ENCODE assay signal across 10 mouse cellular contexts in genomic region chr4:141260007-141260723, GRCm38 (mm10). TPM values are rescaled to one million over a fixed set of nuclear protein-coding genes. Genes with fewer than 3 reads are reported as not detected.
DNase-seq lines count a peak whose midpoint lies in the region; ATAC-seq lines count a peak whose summit lies in the region.
"Had no signal": no experiment of that assay in that cellular context is flagged by ENCODE, and none has a peak within 500 bp of the region (broad histone marks: within the 10 kb centered on the region; RNA-seq: fewer than 3 reads in every experiment).

No protein-coding gene starts in this region.

- no peak overlapping the region for H3K27ac ChIP-seq in limb, embryonic 12.5 days
- H3K27ac ChIP-seq in limb, embryonic 10.5 days = no peak overlapping the region
- no peak overlapping the region for H3K27ac ChIP-seq in heart, embryonic 16.5 days (ENCODE audit: low read length)
- H3K27ac ChIP-seq: neural tube, embryonic 13.5 days had no signal

- H3K4me2 ChIP-seq in limb, embryonic 12.5 days = no peak overlapping the region
- peak overlapping the region; percentile 52 for H3K4me2 ChIP-seq in heart, embryonic 16.5 days (ENCODE audit: low read depth, low read length)
- H3K4me2 ChIP-seq: neural tube, embryonic 13.5 days had no signal

- no peaks in the 10 kb centered on the region; the same call in 1 of the 2 replicates for H3K27me3 ChIP-seq in limb, embryonic 12.5 days
- 0 out of 2 replicates have a peak, but pooled peaks cover 4% of the 10 kb centered on the region for H3K27me3 ChIP-seq in limb, embryonic 10.5 days (ENCODE audit: low read depth, poor library complexity, severe bottlenecking)
- no peaks in the 10 kb centered on the region; the same call in 1 of the 2 replicates for H3K27me3 ChIP-seq in heart, embryonic 16.5 days (ENCODE audit: control insufficient read depth, insufficient read depth, low read length)
- H3K27me3 ChIP-seq: neural tube, embryonic 13.5 days had no signal

- H3K9me3 ChIP-seq in limb, embryonic 12.5 days = peaks cover 11% of the 10 kb centered on the region; the same call in 1 of the 2 replicates
- no peaks in the 10 kb centered on the region for H3K9me3 ChIP-seq in limb, embryonic 10.5 days (replicated peaks)
- 0 out of 2 replicates have a peak, but pooled peaks cover 6% of the 10 kb centered on the region for H3K9me3 ChIP-seq in heart, embryonic 16.5 days (replicated peaks; ENCODE audit: control insufficient read depth, low read length)
- H3K9me3 ChIP-seq: neural tube, embryonic 13.5 days had no signal

- H3K36me3 ChIP-seq in limb, embryonic 12.5 days = no peaks in the 10 kb centered on the region
- no peaks in the 10 kb centered on the region for H3K36me3 ChIP-seq in limb, embryonic 10.5 days
- H3K36me3 ChIP-seq in heart, embryonic 16.5 days (ENCODE audit: control insufficient read depth, insufficient read depth) = no peaks in the 10 kb centered on the region
- H3K36me3 ChIP-seq: neural tube, embryonic 13.5 days had no signal

- no peak overlapping the region for H3K9ac ChIP-seq in limb, embryonic 12.5 days (replicated peaks)
- H3K9ac ChIP-seq in heart, embryonic 16.5 days (ENCODE audit: low read length) = no peak overlapping the region
- H3K9ac ChIP-seq: neural tube, embryonic 13.5 days had no signal

- no peaks in the 10 kb centered on the region for H3K4me1 ChIP-seq in limb, embryonic 12.5 days (replicated peaks)
- peaks cover 26% of the 10 kb centered on the region for H3K4me1 ChIP-seq in limb, embryonic 10.5 days
- H3K4me1 ChIP-seq in heart, embryonic 16.5 days (ENCODE audit: control insufficient read depth, insufficient read depth, low read length) = no peaks in the 10 kb centered on the region
- H3K4me1 ChIP-seq: neural tube, embryonic 13.5 days had no signal

- 71% methylated on average over 16 of the region's 16 CpGs for WGBS in limb, embryonic 12.5 days
- WGBS in limb, embryonic 10.5 days = 82% methylated on average over 16 of the region's 16 CpGs
- 31% methylated on average over 16 of the region's 16 CpGs for WGBS in heart, embryonic 16.5 days

- DNase-seq in limb, embryonic 10.5 days (ENCODE audit: low spot score) = no peak
- peak; percentile 64 for DNase-seq in adrenal gland, postnatal 25 days
- DNase-seq in lung, postnatal 36 days = peak; percentile 90
- DNase-seq in frontal cortex, postnatal 36 days (ENCODE audit: low spot score in 2 of 2) = no peak
- DNase-seq in kidney, postnatal 36 days = no peak
- DNase-seq in testis, postnatal 10 days (ENCODE audit: low spot score) = no peak

- peak; percentile 16; the same call in 1 of the 2 replicates for ATAC-seq in limb, embryonic 12.5 days (ENCODE audit: insufficient number of reproducible peaks, insufficient read depth, low FRiP score, low TSS enrichment, low read depth)
- ATAC-seq in heart, embryonic 16.5 days (replicated peaks; ENCODE audit: extremely low read depth, insufficient read depth, low FRiP score) = no peak; the same call in 1 of the 2 replicates

- H3K4me3 ChIP-seq in limb, embryonic 12.5 days (replicated peaks) = no peak overlapping the region
- H3K4me3 ChIP-seq in limb, embryonic 10.5 days = no peak overlapping the region
- peak overlapping the region; percentile 31 for H3K4me3 ChIP-seq in heart, embryonic 16.5 days (ENCODE audit: low read length)
- H3K4me3 ChIP-seq: erythroblast, embryonic 14.5 days; neural tube, embryonic 13.5 days had no signal

RNA-seq across cellular contexts. Expression of gene Arhgef19, which starts 20.9 kb away (rescaled TPM):
- 9.1 and 10.8 TPM in 2 replicates for polyA plus RNA-seq in limb, embryonic 12.5 days (2016; fragmentation: Nextera tagmentation; extraction: Ambion mirVana)
- polyA plus RNA-seq in limb, embryonic 10.5 days (2016; fragmentation: Nextera tagmentation; extraction: Ambion mirVana) = 3.7 and 4.7 TPM in 2 replicates
- total RNA-seq in adrenal gland, postnatal 25 days (2021) = 32.6 and 44.2 TPM in 2 replicates
- polyA plus RNA-seq in heart, embryonic 16.5 days (2015; fragmentation: Nextera tagmentation; extraction: Ambion mirVana) = 2.3 and 4.0 TPM in 2 replicates

RNA-seq across cellular contexts. Expression of gene Epha2, which starts 40.9 kb away (rescaled TPM):
- 3.1 and 3.9 TPM in 2 replicates for polyA plus RNA-seq in limb, embryonic 12.5 days (2016; fragmentation: Nextera tagmentation; extraction: Ambion mirVana)
- 4.6 and 5.6 TPM in 2 replicates for polyA plus RNA-seq in limb, embryonic 10.5 days (2016; fragmentation: Nextera tagmentation; extraction: Ambion mirVana)
- total RNA-seq in adrenal gland, postnatal 25 days (2021) = 18.7 and 19.3 TPM in 2 replicates
- 3.1 and 3.9 TPM in 2 replicates for polyA plus RNA-seq in heart, embryonic 16.5 days (2015; fragmentation: Nextera tagmentation; extraction: Ambion mirVana)
- polyA plus RNA-seq: erythroblast, embryonic 14.5 days had no signal

RNA-seq across cellular contexts. Expression of gene Rsg1, which starts 46.4 kb away (rescaled TPM):
- polyA plus RNA-seq in limb, embryonic 12.5 days (2016; fragmentation: Nextera tagmentation; extraction: Ambion mirVana) = 6.7 and 7.1 TPM in 2 replicates
- polyA plus RNA-seq in limb, embryonic 10.5 days (2016; fragmentation: Nextera tagmentation; extraction: Ambion mirVana) = 5.8 and 8.4 TPM in 2 replicates
- 1.4 and 1.7 TPM in 2 replicates for total RNA-seq in adrenal gland, postnatal 25 days (2021)
- 2.4 and 3.6 TPM in 2 replicates for polyA plus RNA-seq in heart, embryonic 16.5 days (2015; fragmentation: Nextera tagmentation; extraction: Ambion mirVana)
- polyA plus RNA-seq: erythroblast, embryonic 14.5 days had no signal

Comparison
In these comparisons a context has a peak if more than half of its experiments do, and no peak if none do; other contexts are left out.
1. DNase-seq: peak in adrenal gland, postnatal 25 days (single experiment) and lung, postnatal 36 days (single experiment); none in limb, embryonic 10.5 days (single experiment), frontal cortex, postnatal 36 days (0 of 2), kidney, postnatal 36 days (0 of 2) and testis, postnatal 10 days (single experiment).